In genomic region chr12:112659109-112659508, GRCm38 (mm10) we compare ENCODE assay signal across 8 mouse cellular contexts. TPM values are rescaled to one million over a fixed set of nuclear protein-coding genes. Genes with fewer than 3 reads are reported as not detected.
DNase-seq lines count a peak whose midpoint lies in the region; ATAC-seq lines count a peak whose summit lies in the region.

No protein-coding gene starts in this region.

- ATAC-seq in hindbrain, embryonic 11.5 days (ENCODE audit: low FRiP score) = no peak
- no peak for ATAC-seq in hindbrain, embryonic 14.5 days (ENCODE audit: low FRiP score)
- ATAC-seq in intestine, embryonic 16.5 days = no peak

- no peaks in the 10 kb centered on the region for H3K27me3 ChIP-seq in hindbrain, embryonic 11.5 days (ENCODE audit: control insufficient read depth, insufficient read depth, low read length)
- no peaks in the 10 kb centered on the region for H3K27me3 ChIP-seq in hindbrain, embryonic 14.5 days (ENCODE audit: control insufficient read depth, insufficient read depth, low read length)
- no peaks in the 10 kb centered on the region for H3K27me3 ChIP-seq in intestine, embryonic 16.5 days (replicated peaks; ENCODE audit: control insufficient read depth, insufficient read depth, low read length)

- peaks cover 29% of the 10 kb centered on the region for H3K4me1 ChIP-seq in hindbrain, embryonic 11.5 days (replicated peaks; ENCODE audit: control insufficient read depth, insufficient read depth, low read length)
- peaks cover 42% of the 10 kb centered on the region for H3K4me1 ChIP-seq in hindbrain, embryonic 14.5 days (replicated peaks; ENCODE audit: control insufficient read depth, insufficient read depth, low read length)
- H3K4me1 ChIP-seq in intestine, embryonic 16.5 days (ENCODE audit: control insufficient read depth, insufficient read depth, low read length) = peaks cover 58% of the 10 kb centered on the region

- no peak overlapping the region for H3K9ac ChIP-seq in hindbrain, embryonic 11.5 days (ENCODE audit: low read depth, low read length)
- no peak overlapping the region for H3K9ac ChIP-seq in hindbrain, embryonic 14.5 days
- H3K9ac ChIP-seq in intestine, embryonic 16.5 days (ENCODE audit: low read depth, low read length) = no peak overlapping the region

- H3K4me2 ChIP-seq in hindbrain, embryonic 11.5 days (replicated peaks; ENCODE audit: low read depth, low read length) = no peak overlapping the region
- H3K4me2 ChIP-seq in hindbrain, embryonic 14.5 days (replicated peaks) = no peak overlapping the region
- no peak overlapping the region for H3K4me2 ChIP-seq in intestine, embryonic 16.5 days (ENCODE audit: low read depth, low read length)

- no peaks in the 10 kb centered on the region for H3K9me3 ChIP-seq in hindbrain, embryonic 11.5 days (ENCODE audit: control insufficient read depth, low read length)
- no peaks in the 10 kb centered on the region for H3K9me3 ChIP-seq in hindbrain, embryonic 14.5 days (ENCODE audit: control insufficient read depth, low read length)
- no peaks in the 10 kb centered on the region for H3K9me3 ChIP-seq in intestine, embryonic 16.5 days (ENCODE audit: control insufficient read depth, low read length)

- WGBS in hindbrain, embryonic 11.5 days = 89% methylated on average over 6 of the region's 6 CpGs
- WGBS in hindbrain, embryonic 14.5 days = 84% methylated on average over 6 of the region's 6 CpGs
- 83% methylated on average over 6 of the region's 6 CpGs for WGBS in intestine, embryonic 16.5 days

- DNase-seq in hindbrain, embryonic 11.5 days (ENCODE audit: low spot score) = peak; percentile 52
- no peak for DNase-seq in hindbrain, embryonic 14.5 days (ENCODE audit: low spot score)
- peak; percentile 27 for DNase-seq in 416B (ENCODE audit: low read depth)
- peak; percentile 44 for DNase-seq in T-cell, adult 2 months (ENCODE audit: low spot score)
- peak; percentile 67 for DNase-seq in gastrocnemius, adult 18-20 months (ENCODE audit: low spot score)
- DNase-seq in kidney, postnatal 36 days = peak; percentile 64 to 91
- peak; percentile 62 for DNase-seq in retina, embryonic 14.5 days (ENCODE audit: low spot score)

- H3K36me3 ChIP-seq in hindbrain, embryonic 11.5 days (ENCODE audit: control insufficient read depth, insufficient read depth, low read length) = peaks cover 24% of the 10 kb centered on the region
- peaks cover 82% of the 10 kb centered on the region for H3K36me3 ChIP-seq in hindbrain, embryonic 14.5 days (replicated peaks; ENCODE audit: control insufficient read depth, insufficient read depth)
- H3K36me3 ChIP-seq in intestine, embryonic 16.5 days (ENCODE audit: control insufficient read depth, insufficient read depth, low read length) = peaks cover 59% of the 10 kb centered on the region

- H3K27ac ChIP-seq in hindbrain, embryonic 11.5 days (ENCODE audit: low read depth, low read length) = no peak overlapping the region
- H3K27ac ChIP-seq in hindbrain, embryonic 14.5 days = no peak overlapping the region
- H3K27ac ChIP-seq in intestine, embryonic 16.5 days (ENCODE audit: low read length) = no peak overlapping the region

- no peak overlapping the region for H3K4me3 ChIP-seq in hindbrain, embryonic 11.5 days (ENCODE audit: low read depth, low read length)
- no peak overlapping the region for H3K4me3 ChIP-seq in hindbrain, embryonic 14.5 days (replicated peaks; ENCODE audit: low read length)
- no peak overlapping the region for H3K4me3 ChIP-seq in intestine, embryonic 16.5 days (ENCODE audit: low read length)

RNA-seq across cellular contexts. Expression of gene Siva1, which starts 14.6 kb away (rescaled TPM):
- 178 and 182 TPM in 2 replicates for polyA plus RNA-seq in hindbrain, embryonic 11.5 days (2014; fragmentation: Nextera tagmentation; extraction: Ambion mirVana)
- 54.2 and 58.4 TPM in 2 replicates for polyA plus RNA-seq in hindbrain, embryonic 14.5 days (2014; fragmentation: Nextera tagmentation; extraction: Ambion mirVana)
- total RNA-seq in gastrocnemius, adult 18-20 months (2021) = 10 to 100 TPM; 21.6 to 22.7 TPM
- polyA plus RNA-seq in intestine, embryonic 16.5 days (2015; fragmentation: Nextera tagmentation; extraction: Ambion mirVana) = 168 and 186 TPM in 2 replicates

RNA-seq across cellular contexts. Expression of gene Akt1, which starts 15.6 kb away (rescaled TPM):
- 50.8 and 76.5 TPM in 2 replicates for polyA plus RNA-seq in hindbrain, embryonic 11.5 days (2014; fragmentation: Nextera tagmentation; extraction: Ambion mirVana)
- 69.2 and 70.3 TPM in 2 replicates for polyA plus RNA-seq in hindbrain, embryonic 14.5 days (2014; fragmentation: Nextera tagmentation; extraction: Ambion mirVana)
- total RNA-seq in gastrocnemius, adult 18-20 months (2021) = 10 to 100 TPM; 44.7 to 49.5 TPM
- polyA plus RNA-seq in intestine, embryonic 16.5 days (2015; fragmentation: Nextera tagmentation; extraction: Ambion mirVana) = 56.5 and 65.5 TPM in 2 replicates

RNA-seq across cellular contexts. Expression of gene Zbtb42, which starts 19.5 kb away (rescaled TPM):
- polyA plus RNA-seq in hindbrain, embryonic 11.5 days (2014; fragmentation: Nextera tagmentation; extraction: Ambion mirVana) = 4.3 and 7.0 TPM in 2 replicates
- 2.2 and 4.7 TPM in 2 replicates for polyA plus RNA-seq in hindbrain, embryonic 14.5 days (2014; fragmentation: Nextera tagmentation; extraction: Ambion mirVana)
- under 1 TPM; 0.59 to 0.90 TPM for total RNA-seq in gastrocnemius, adult 18-20 months (2021)
- polyA plus RNA-seq in intestine, embryonic 16.5 days (2015; fragmentation: Nextera tagmentation; extraction: Ambion mirVana) = 6.8 and 8.2 TPM in 2 replicates

RNA-seq across cellular contexts. Expression of gene Adssl1, which starts 39.3 kb away (rescaled TPM):
- 2.1 and 2.6 TPM in 2 replicates for polyA plus RNA-seq in hindbrain, embryonic 11.5 days (2014; fragmentation: Nextera tagmentation; extraction: Ambion mirVana)
- polyA plus RNA-seq in hindbrain, embryonic 14.5 days (2014; fragmentation: Nextera tagmentation; extraction: Ambion mirVana) = 5.3 and 5.5 TPM in 2 replicates
- total RNA-seq in gastrocnemius, adult 18-20 months (2021) = 1,000 to 10,000 TPM in 1 of 2 experiments, 100 to 1,000 TPM in 1; 975 to 1,075 TPM
- 2.1 and 2.7 TPM in 2 replicates for polyA plus RNA-seq in intestine, embryonic 16.5 days (2015; fragmentation: Nextera tagmentation; extraction: Ambion mirVana)
